Comparison of ENCODE assay signal across 26 mouse cellular contexts in the genomic region with DNA sequence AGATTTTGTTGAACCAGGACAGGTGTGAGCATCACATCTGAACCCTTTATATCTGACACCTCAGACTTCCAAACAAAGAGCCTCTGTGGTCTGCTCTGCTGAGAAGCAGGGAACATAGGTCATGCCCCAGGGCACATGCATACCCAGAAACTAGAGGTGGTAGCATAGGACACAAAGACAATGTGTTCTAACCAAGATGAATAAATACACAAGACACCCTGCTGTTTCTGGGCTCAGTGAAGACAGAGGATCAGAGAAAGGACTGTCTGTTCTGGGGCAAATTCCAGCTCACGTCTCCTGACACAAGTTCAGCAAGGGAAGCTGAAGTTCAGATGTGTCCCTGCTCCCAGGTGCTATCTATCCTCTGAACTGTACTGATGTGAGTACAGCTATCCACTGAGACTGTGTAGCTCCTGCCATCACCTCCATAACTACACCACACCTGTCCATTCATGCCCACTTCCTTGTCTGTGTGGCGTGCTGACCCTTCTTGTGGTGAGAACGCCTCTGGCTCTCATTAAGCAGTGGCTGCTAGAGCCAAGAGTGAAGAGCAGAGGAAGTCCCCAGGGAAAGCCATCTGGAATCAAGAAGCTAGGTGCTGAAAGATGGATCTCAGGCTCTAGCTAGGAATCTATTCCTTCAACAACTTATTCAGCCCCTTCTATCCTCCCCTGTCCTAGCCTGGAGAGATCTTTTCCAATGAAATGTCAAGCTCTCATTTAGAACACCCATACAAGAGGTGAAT.
DNase-seq lines count a peak whose midpoint lies in the region; ATAC-seq and TF ChIP-seq lines count a peak whose summit lies in the region.
"Had no signal": no experiment of that assay in that cellular context is flagged by ENCODE, and none has a peak within 500 bp of the region (broad histone marks: within the 10 kb centered on the region; RNA-seq: fewer than 3 reads in every experiment).

No protein-coding gene starts in this region.

- peak overlapping the region; percentile 25; the same call in 1 of the 2 replicates for H3K27ac ChIP-seq in layer of hippocampus, adult 2 months
- H3K27ac ChIP-seq in neural tube, embryonic 13.5 days (replicated peaks) = no peak overlapping the region
- H3K27ac ChIP-seq in hindbrain, postnatal 0 days = no peak overlapping the region
- H3K27ac ChIP-seq: embryonic facial prominence, embryonic 13.5 days; forebrain, embryonic 12.5 days; heart, adult 2 months; hindbrain, embryonic 15.5 days; limb, embryonic 13.5 days; liver, embryonic 12.5 days; lung, embryonic 15.5 days; midbrain, embryonic 15.5 days had no signal

- peak; percentile 7 for DNase-seq in embryo, embryonic 10 days (ENCODE audit: low spot score)
- DNase-seq in embryo, embryonic 11 days = no peak
- DNase-seq in layer of hippocampus, adult 2 months (ENCODE audit: low spot score in 2 of 2) = no peak
- no peak for DNase-seq in layer of hippocampus, postnatal 10 days (ENCODE audit: low spot score in 2 of 2)
- no peak for DNase-seq in neural tube, embryonic 10.5 days (ENCODE audit: extremely low spot score, low spot score)
- peak; percentile 18 for DNase-seq in hindbrain, postnatal 0 days (ENCODE audit: low spot score)
- no peak for DNase-seq in right cerebral cortex, postnatal 10 days (ENCODE audit: low spot score in 2 of 2)
- DNase-seq: adrenal gland, adult 8-10 months; cerebellum, adult 8-10 months; gastrocnemius, postnatal 36 days; heart, adult 2 months; kidney, adult 9 months; kidney, postnatal 14 days; right cerebral cortex, postnatal 14 days had no signal

- no peak overlapping the region for H3K4me3 ChIP-seq in layer of hippocampus, adult 2 months
- no peak overlapping the region for H3K4me3 ChIP-seq in neural tube, embryonic 13.5 days
- no peak overlapping the region for H3K4me3 ChIP-seq in hindbrain, postnatal 0 days (ENCODE audit: low read length)
- H3K4me3 ChIP-seq: embryonic facial prominence, embryonic 13.5 days; erythroblast, embryonic 14.5 days; forebrain, embryonic 12.5 days; heart, adult 2 months; hindbrain, embryonic 15.5 days; limb, embryonic 13.5 days; liver, embryonic 12.5 days; lung, embryonic 15.5 days; midbrain, embryonic 15.5 days had no signal

- H3K27me3 ChIP-seq in neural tube, embryonic 13.5 days = no peaks in the 10 kb centered on the region
- H3K27me3 ChIP-seq in hindbrain, postnatal 0 days (ENCODE audit: insufficient read depth, low read length) = no peaks in the 10 kb centered on the region
- H3K27me3 ChIP-seq: embryonic facial prominence, embryonic 13.5 days; forebrain, embryonic 12.5 days; hindbrain, embryonic 15.5 days; limb, embryonic 13.5 days; liver, embryonic 12.5 days; lung, embryonic 15.5 days; midbrain, embryonic 15.5 days; Patski had no signal

- peaks cover 18% of the 10 kb centered on the region for H3K4me1 ChIP-seq in neural tube, embryonic 13.5 days (replicated peaks)
- H3K4me1 ChIP-seq in hindbrain, postnatal 0 days (ENCODE audit: insufficient read depth, low read length) = 0 out of 2 replicates have a peak, but pooled peaks cover 4% of the 10 kb centered on the region
- H3K4me1 ChIP-seq: embryonic facial prominence, embryonic 13.5 days; hindbrain, embryonic 15.5 days; limb, embryonic 13.5 days; liver, embryonic 12.5 days; midbrain, embryonic 15.5 days had no signal

- ATAC-seq in neural tube, embryonic 13.5 days (ENCODE audit: low read depth) = peak; percentile 40
- peak; percentile 32; the same call in 1 of the 2 replicates for ATAC-seq in hindbrain, postnatal 0 days
- ATAC-seq: CD4-positive, CD25-positive, alpha-beta regulatory T cell, adult 4 months; intestine, embryonic 16.5 days; liver, embryonic 12.5 days; midbrain, embryonic 15.5 days; Patski had no signal

- no peak for TF ChIP-seq CTCF in layer of hippocampus, adult 2 months (conservative IDR thresholded peaks at IDR 0.05)
- TF ChIP-seq CTCF in hindbrain, postnatal 0 days (IDR thresholded peaks at IDR 0.05; ENCODE audit: low read depth) = no peak

- 60% methylated on average over 3 of the region's 3 CpGs for WGBS in neural tube, embryonic 13.5 days
- 56% methylated on average over 3 of the region's 3 CpGs for WGBS in hindbrain, postnatal 0 days

- no peak overlapping the region for H3K4me2 ChIP-seq in neural tube, embryonic 13.5 days
- H3K4me2 ChIP-seq in hindbrain, postnatal 0 days (ENCODE audit: low read depth, low read length) = no peak overlapping the region
- H3K4me2 ChIP-seq: embryonic facial prominence, embryonic 13.5 days; forebrain, embryonic 12.5 days; hindbrain, embryonic 15.5 days; limb, embryonic 13.5 days; liver, embryonic 12.5 days; lung, embryonic 15.5 days; midbrain, embryonic 15.5 days had no signal

- H3K9ac ChIP-seq in neural tube, embryonic 13.5 days = no peak overlapping the region
- H3K9ac ChIP-seq in hindbrain, postnatal 0 days (replicated peaks; ENCODE audit: low read length) = no peak overlapping the region
- H3K9ac ChIP-seq: embryonic facial prominence, embryonic 13.5 days; forebrain, embryonic 12.5 days; hindbrain, embryonic 15.5 days; limb, embryonic 13.5 days; liver, embryonic 12.5 days; lung, embryonic 15.5 days; midbrain, embryonic 15.5 days had no signal

- no peaks in the 10 kb centered on the region for H3K9me3 ChIP-seq in neural tube, embryonic 13.5 days
- no peaks in the 10 kb centered on the region for H3K9me3 ChIP-seq in hindbrain, postnatal 0 days (ENCODE audit: low read length)
- H3K9me3 ChIP-seq: embryonic facial prominence, embryonic 13.5 days; forebrain, embryonic 12.5 days; hindbrain, embryonic 15.5 days; limb, embryonic 13.5 days; liver, embryonic 12.5 days; lung, embryonic 15.5 days; midbrain, embryonic 15.5 days had no signal

- no peaks in the 10 kb centered on the region for H3K36me3 ChIP-seq in neural tube, embryonic 13.5 days
- no peaks in the 10 kb centered on the region for H3K36me3 ChIP-seq in hindbrain, postnatal 0 days (ENCODE audit: insufficient read depth, low read length)
- H3K36me3 ChIP-seq: embryonic facial prominence, embryonic 13.5 days; forebrain, embryonic 12.5 days; hindbrain, embryonic 15.5 days; limb, embryonic 13.5 days; liver, embryonic 12.5 days; lung, embryonic 15.5 days; midbrain, embryonic 15.5 days had no signal

Comparison
In these comparisons a context has a peak if more than half of its experiments do, and no peak if none do; other contexts are left out.
1. DNase-seq: peak in embryo, embryonic 10 days (single experiment) and hindbrain, postnatal 0 days (single experiment); none in embryo, embryonic 11 days (single experiment), layer of hippocampus, adult 2 months (0 of 2), layer of hippocampus, postnatal 10 days (0 of 2), neural tube, embryonic 10.5 days (single experiment) and right cerebral cortex, postnatal 10 days (0 of 2).